Mouse (Mus musculus): ENCODE measurements around the gene Pde4d.

Pde4d gene

DNA sequence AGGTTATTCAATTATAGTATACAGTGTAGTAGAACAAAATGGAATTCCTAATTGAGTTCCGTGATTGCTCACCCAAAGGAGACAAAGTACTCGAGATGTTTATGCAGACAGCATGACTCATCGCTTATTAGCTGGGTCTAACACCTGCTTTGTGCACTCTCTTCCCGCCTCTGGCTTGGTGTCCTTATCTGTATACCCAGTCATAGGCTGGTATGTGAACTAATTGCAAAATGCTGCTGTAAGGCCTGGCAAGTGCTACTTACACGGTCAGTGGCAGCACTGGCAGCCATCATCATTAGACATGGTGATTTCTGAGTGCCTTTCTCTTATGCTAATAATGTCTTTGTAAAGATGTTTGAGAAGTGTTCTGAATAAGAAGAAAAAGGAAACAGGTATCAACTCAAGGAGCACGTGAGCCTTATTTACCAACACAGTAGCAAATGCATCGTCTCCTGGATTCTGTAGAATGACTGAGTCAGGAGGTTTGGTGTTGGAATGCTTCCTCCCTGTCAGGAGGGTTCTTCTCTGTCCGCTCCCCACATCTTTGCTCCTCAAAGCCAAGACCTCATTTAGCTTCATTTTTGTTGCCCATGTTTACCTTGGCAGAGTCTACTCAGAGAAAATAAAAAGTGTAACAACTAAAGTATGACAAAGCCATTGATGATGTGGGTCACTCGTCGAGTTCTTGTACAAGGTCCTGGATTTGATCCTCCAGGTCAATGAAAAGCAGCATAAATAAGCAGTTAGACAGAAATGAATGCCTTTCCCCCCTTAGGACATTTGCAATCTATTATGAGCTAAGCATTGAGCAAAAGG is 1202.2 kb downstream of the Pde4d start:
- in situ Hi-C loops (cut with MboI), result no loop called here

- in situ Hi-C loops (cut with MboI), result no loop called here
These were observed 1202.9 kb downstream of the Pde4d start for GRCm38 (mm10) chr13:109652631-109653030.

- in situ Hi-C loops (cut with MboI), result no loop called here
These were observed 1205.6 kb downstream of the Pde4d start for GRCm38 (mm10) chr13:109655390-109655789.

GRCm38 (mm10) chr13:109659103-109659502 is 1209.4 kb downstream of the Pde4d start:
- in situ Hi-C loops (cut with MboI), result no loop called here

- in situ Hi-C loops (cut with MboI), result no loop called here
These were observed 1211.6 kb downstream of the Pde4d start for GRCm38 (mm10) chr13:109661345-109661744.

- in situ Hi-C loops (cut with MboI), result no loop called here
These were observed 1212.4 kb downstream of the Pde4d start for GRCm38 (mm10) chr13:109662099-109662498.

DNA sequence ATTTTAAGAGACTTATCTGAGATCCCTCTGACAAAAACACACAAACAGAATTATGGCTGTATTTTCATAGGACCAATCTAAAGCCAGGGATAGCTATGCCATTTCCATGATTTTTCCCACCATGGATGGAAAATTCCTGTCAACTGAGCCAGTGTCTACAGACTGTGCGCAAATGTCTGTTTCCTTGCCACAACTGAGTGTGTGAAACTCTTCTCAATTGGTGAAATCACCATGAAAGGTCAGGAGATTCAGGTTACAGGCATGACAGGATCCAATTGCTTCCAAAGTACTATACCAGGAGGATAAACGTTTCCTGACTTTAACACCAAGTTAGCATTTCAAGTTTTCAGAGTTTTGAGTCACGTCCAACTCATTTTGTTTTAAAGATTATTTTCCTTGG is 1213.0 kb downstream of the Pde4d start:
- in situ Hi-C loops (cut with MboI), result no loop called here

DNA sequence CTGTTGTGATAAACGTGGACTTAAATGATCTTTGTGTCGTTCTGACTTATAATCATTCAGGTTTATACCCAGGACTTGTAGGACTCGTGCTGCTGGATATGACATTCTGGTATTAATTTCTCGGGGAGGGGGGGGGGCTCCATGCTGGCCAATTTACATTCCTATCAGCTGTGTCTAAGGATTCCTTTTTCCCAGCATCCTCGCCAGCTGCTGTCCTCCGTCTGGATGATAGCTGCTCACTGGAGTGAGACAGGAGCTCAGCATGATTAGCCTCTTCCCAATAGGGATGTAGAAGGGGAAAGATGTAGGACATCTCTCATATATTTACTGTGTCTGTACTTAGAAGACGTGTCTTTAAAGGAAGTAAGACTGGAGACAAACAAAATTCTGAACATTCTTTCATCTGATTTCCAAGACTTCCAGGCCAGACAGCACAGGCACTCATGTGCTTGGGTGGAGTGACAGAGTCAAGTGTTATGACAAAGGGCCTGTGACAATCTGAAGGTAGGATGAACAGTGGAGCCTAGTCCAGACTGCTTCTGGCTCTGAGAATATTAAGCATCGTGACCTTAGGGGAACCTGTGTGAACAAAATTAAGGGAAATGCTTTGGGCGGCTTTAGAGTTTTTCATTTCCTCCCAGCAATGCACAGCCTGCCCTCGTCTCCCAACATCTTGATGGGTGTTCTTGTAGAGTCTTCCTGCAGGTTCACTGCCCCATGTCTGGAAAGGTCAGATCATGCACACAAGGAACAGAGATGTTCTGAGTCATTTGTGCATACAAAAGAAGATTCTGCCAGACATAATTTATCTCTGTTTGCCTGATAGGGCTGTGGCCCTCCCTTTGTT is 1215.4 kb downstream of the Pde4d start:
- in situ Hi-C loops (cut with MboI), result no loop called here

GRCm38 (mm10) chr13:109665803-109666403 is 1216.2 kb downstream of the Pde4d start:
- in situ Hi-C loops (cut with MboI), result no loop called here

- in situ Hi-C loops (cut with MboI), result no loop called here
These were observed 1220.2 kb downstream of the Pde4d start for GRCm38 (mm10) chr13:109669965-109670364.

- in situ Hi-C loops (cut with MboI), result no loop called here
These were observed 1222.0 kb downstream of the Pde4d start for GRCm38 (mm10) chr13:109671589-109672347.

DNA sequence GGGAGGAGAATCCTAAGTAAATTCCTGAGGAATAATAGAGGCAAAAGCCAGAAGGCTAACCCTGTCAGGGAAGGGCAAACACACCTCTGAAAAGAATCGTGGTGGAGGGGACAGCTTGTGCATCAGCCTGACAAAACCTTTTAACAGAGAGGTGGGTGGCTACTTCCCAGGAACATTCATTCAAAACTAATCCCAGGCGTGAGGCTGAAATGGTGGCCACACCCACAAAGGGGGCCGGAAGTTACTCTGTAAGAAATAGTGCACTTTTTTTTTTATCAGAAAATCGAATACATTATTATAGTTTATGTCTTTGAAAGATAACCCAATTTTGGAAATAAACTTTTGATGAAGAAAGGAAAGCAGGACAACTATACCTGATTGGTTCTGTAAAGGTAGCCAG is 1227.3 kb downstream of the Pde4d start:
- in situ Hi-C loops (cut with MboI), result no loop called here

GRCm38 (mm10) chr13:109677617-109678016 is 1227.9 kb downstream of the Pde4d start:
- in situ Hi-C loops (cut with MboI), result no loop called here

GRCm38 (mm10) chr13:109678991-109679390 is 1229.2 kb downstream of the Pde4d start:
- in situ Hi-C loops (cut with MboI), result no loop called here

- in situ Hi-C loops (cut with MboI), result no loop called here
These were observed 1230.5 kb downstream of the Pde4d start for GRCm38 (mm10) chr13:109680229-109680628.

GRCm38 (mm10) chr13:109681699-109682293 is 1232.0 kb downstream of the Pde4d start:
- in situ Hi-C loops (cut with MboI), result no loop called here

DNA sequence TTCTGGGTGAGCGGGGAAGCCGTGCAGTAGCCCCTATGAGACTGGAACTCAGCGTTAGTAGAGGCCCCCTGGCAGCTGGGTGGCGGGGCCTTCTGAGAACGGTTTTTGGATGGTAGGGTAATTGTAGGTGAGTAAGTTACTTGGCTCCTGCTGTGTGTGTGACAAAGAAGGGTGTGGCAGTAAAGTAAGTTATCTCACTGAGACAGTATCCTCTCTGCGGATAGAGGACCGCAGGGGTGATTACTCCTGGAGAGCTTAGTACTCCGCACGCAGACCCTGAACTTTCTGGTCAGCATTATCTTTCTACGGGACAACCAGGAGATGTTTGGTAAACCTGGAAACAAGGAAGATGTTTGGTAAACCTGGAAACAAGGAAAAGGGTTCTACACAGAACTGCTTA is 1233.3 kb downstream of the Pde4d start:
- in situ Hi-C loops (cut with MboI), result no loop called here

- in situ Hi-C loops (cut with MboI), result no loop called here
These were observed 1235.2 kb downstream of the Pde4d start for GRCm38 (mm10) chr13:109684985-109685295.

DNA sequence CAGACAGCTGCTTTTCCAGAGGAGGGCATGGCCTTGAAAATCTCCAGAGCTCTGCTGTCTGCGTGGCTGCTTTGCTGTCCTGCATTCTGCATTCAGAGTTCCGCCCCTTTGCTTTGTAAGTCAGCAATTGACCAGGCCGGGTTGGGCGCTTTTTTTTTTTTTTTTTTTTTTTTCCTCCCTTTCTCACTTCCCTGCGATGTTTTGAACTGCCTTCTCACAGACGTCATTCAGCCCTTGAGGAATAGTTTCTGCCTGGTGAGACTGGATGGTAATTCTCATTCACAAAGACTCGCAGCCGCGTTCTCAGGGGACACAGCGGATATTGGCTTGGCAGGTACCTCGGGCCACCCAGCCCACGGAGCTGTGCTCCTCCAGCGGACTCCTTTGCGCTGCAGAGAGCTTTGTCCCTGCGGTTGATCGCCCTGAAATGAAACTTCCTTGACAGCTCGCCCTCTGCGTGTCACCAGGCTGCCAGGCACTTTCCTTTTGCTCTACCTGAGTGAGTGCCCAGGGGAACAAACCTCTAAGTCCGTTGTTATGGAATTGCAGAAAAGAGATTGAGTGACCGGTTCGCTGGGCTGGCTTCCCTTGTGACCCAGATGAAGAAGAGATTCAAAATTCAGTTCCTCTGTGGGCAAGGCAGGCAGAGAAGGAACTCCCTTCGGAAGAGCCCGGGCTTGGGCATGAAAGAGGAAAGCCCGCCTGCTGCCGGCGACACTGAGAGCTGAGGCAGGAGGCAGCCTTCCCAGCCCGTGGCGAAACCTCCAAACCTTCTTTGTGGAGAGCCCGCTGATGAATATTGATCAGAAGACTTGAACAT is 1235.8 kb downstream of the Pde4d start:
- in situ Hi-C loops (cut with MboI), result no loop called here

DNA sequence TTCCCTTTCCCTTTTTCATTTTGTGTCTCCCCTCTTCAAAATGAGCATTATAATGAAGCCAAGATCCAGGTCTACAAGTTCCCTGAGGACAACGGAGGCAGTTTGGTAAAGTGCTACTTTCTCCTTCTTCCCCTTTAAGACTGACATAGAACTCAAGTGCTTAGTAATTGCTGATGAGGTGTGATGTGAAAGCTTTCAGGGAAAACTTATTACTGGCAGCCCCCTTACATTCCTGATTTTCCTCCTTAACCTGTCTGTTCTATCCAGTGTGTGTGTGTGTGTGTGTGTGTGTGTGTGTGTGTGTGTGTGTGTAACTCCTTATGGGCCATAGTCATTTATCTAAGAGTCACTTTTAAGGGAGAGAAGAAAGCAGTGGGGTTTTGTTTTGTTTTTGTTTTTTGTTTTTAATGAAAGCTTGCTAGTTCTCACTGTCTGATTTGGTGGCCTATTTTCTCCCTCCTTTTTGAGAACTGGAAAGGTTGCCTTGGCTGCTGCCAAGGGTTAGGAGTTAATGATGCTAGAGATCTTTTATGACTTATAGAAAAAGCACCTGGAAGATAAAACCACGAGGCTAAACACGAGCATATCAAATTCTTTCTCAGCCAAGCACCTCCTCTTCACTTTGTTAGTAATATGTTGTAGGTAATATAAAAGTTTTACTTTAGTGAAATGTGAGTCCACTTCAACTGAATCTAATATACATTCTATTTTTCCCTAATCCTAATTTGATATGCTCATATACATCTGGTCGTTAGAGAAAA is 1236.5 kb downstream of the Pde4d start:
- in situ Hi-C loops (cut with MboI), result no loop called here
